23 mouse cellular contexts compared by ENCODE assay signal in genomic region chr5:148160529-148161154, GRCm38 (mm10).
"Had no signal": no experiment of that assay in that cellular context is flagged by ENCODE, and none has a peak within 500 bp of the region (broad histone marks: within the 10 kb centered on the region; RNA-seq: fewer than 3 reads in every experiment).

No protein-coding gene starts in this region.

- ATAC-seq: intestine, postnatal 0 days; liver, embryonic 12.5 days; midbrain, embryonic 15.5 days had no signal

- H3K27ac ChIP-seq: kidney, postnatal 0 days; layer of hippocampus, adult 2 months; limb, embryonic 10.5 days; limb, embryonic 13.5 days; liver, embryonic 12.5 days; liver, embryonic 15.5 days; lung, embryonic 15.5 days; midbrain, embryonic 12.5 days; midbrain, embryonic 15.5 days; stomach, embryonic 15.5 days had no signal

- H3K4me3 ChIP-seq: layer of hippocampus, adult 2 months; limb, embryonic 10.5 days; limb, embryonic 13.5 days; liver, embryonic 12.5 days; liver, embryonic 15.5 days; lung, embryonic 15.5 days; megakaryocyte, embryonic 14.5 days; midbrain, embryonic 12.5 days; midbrain, embryonic 15.5 days; stomach, embryonic 15.5 days had no signal

- DNase-seq: kidney, adult 2 months; kidney, postnatal 25 days; layer of hippocampus, adult 9-11 months; liver; lung, adult 18-20 months; lung, postnatal 10 days; lung, postnatal 36 days; retina, postnatal 1 day; right cerebral cortex, postnatal 25 days; spleen, adult 18-20 months; thymus, postnatal 25 days had no signal

- H3K9ac ChIP-seq: limb, embryonic 13.5 days; liver, embryonic 12.5 days; liver, embryonic 15.5 days; lung, embryonic 15.5 days; midbrain, embryonic 12.5 days; midbrain, embryonic 15.5 days; stomach, embryonic 15.5 days had no signal

- H3K36me3 ChIP-seq: limb, embryonic 10.5 days; limb, embryonic 13.5 days; liver, embryonic 12.5 days; liver, embryonic 15.5 days; lung, embryonic 15.5 days; midbrain, embryonic 12.5 days; midbrain, embryonic 15.5 days; stomach, embryonic 15.5 days had no signal

- H3K9me3 ChIP-seq: limb, embryonic 10.5 days; limb, embryonic 13.5 days; liver, embryonic 15.5 days; lung, embryonic 15.5 days; midbrain, embryonic 12.5 days; midbrain, embryonic 15.5 days; stomach, embryonic 15.5 days had no signal

- H3K27me3 ChIP-seq: liver, embryonic 12.5 days; liver, embryonic 15.5 days; lung, embryonic 15.5 days; megakaryocyte, embryonic 14.5 days; midbrain, embryonic 12.5 days; midbrain, embryonic 15.5 days; stomach, embryonic 15.5 days had no signal

- H3K4me2 ChIP-seq: limb, embryonic 13.5 days; liver, embryonic 12.5 days; liver, embryonic 15.5 days; lung, embryonic 15.5 days; midbrain, embryonic 12.5 days; midbrain, embryonic 15.5 days; stomach, embryonic 15.5 days had no signal

- H3K4me1 ChIP-seq: liver, embryonic 12.5 days; liver, embryonic 15.5 days; megakaryocyte, embryonic 14.5 days; midbrain, embryonic 15.5 days; stomach, embryonic 15.5 days had no signal
